Mouse (Mus musculus): ENCODE data around the gene Fth1.
A peak's percentile ranks its signal among the peaks of the same experiment; 100 is the strongest.

Gene Fth1

DNA sequence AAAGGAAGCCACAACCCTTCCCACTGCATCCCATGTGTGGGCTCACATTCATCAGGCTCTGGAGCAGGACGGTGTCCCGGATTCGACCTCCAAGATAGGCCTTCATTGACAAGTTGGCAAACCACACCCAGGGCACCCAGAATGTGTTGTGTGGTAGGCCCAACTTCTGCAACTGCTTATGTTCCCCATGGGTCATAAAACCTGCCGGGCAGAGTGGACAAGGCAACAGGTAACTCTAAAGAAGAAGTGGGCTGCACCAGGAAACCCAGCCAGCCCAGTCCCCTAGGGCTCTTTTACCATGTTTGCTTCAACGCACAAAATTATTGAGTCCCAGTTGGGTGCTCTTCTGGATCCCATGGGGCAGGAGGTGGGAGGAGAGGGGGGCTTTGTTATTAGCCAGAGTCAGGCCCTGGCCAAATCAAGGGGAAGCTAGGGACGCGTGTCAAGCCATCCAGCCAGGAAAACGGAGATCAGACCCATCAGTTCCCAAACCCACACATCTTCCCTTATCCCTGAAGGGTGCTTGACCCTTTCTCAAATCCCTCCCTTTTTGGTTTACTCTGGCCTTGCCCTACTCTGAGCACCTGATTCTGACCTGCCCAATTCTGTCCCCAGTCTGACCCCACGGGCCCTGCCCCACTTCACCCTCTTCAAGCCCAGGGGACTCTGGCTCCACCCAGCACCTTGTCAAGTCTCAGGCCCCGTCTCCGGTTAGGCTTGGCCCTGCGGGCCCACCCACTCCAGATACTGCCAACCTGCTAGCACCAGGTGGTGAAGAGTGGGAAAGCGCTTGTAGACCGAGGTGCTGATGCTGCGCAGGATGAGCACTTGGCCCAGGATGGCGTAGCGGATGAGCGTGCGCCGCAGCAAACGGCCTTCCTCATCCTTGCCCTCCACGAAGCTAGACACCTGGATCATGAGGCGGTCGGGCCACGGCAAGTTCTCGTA lies 11.9 kb downstream of the Fth1 start:
- no peak for DNase-seq (ENCODE audit: low spot score in 2 of 2)

DNA sequence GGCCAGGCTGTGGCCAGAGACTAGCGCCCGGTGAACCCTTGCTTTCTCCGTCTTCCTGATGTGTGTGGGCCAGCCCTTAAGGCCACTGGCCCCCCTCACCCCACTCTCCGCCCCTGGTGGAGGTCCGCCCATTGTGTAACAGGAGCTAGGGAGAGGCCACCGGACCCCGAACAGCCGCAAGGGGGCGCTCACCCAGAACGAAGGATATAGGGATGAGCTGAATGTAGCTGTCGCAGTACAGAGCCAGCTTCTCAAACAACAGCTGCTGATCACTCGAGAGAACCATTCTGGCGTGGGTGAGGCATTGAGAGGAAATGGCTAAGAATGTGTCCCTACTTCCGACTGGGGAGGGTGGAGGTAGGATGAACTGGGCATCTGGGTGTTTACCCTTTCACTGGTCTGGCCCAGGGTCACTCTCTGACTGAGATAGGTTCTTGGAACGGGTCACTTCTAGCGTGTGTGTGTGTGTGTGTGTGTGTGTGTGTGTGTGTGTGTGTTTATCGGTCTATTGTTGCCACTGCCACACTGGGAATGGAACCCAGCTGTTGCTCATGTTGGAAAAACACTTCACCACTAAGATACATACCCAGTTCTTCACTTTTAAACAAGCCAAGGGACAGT lies 12.7 kb downstream of the Fth1 start:
- peak; percentile 80 to 87 for DNase-seq (ENCODE audit: low spot score in 2 of 2)

DNA sequence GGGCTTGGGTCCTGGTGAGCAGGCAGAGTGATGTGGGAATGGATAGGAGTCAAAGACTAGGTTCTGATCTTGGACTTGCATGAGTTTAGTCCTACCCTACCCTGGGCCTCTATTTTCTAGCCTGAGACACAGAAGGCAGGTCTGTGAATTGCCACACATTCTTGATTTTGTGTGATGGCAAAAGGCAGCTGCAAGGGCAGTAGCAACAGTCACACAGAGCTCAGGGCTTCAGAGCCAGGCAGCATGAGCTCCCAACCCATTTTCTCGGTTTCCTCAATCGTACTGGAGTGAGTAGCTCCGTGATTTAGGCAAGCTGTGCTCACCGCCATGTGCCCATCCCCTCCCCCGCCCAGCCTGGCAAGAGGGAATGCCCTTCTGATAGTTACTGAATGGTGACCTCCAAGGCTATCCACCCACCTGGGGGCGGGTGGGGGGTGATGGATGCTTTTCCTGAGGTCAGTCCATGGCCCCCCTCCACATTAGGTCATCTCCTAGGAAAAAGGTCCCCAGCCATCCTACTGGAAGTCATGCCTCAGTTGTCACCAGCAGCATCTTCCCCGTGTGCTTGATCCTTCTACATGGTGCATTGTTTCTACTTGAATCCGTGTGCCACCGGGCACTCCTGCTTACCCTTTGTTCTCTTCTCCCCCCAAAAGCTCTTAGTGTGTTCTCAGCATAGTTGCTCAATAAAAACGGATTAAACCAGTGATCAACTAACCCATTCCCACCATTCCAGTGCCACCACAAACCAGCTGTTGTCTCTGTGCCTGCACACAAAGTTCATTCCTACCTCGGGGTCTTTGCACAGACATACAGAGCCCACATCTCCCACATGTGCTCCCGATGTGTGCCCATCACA lies 17.0 kb downstream of the Fth1 start:
- DNase-seq (ENCODE audit: low spot score in 2 of 2) = no peak

DNA sequence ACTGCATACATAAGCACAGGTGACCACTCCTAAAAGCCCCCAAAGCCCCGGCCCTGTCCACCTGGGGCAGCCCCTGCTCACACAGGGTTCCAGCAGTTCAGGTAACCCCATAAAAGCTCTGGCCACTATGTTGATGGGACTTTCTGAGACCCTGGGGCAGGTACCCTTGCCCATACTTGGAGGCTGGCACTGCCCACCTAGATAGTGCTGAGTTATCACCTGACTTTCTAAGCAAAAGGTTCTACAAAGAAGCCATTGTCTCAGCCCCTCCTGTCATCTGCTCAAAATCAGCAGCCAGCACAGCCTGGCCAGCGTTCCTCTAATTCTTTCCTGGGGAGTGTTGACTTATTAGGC lies 17.6 kb downstream of the Fth1 start:
- DNase-seq (ENCODE audit: low spot score in 2 of 2) = no peak

DNA sequence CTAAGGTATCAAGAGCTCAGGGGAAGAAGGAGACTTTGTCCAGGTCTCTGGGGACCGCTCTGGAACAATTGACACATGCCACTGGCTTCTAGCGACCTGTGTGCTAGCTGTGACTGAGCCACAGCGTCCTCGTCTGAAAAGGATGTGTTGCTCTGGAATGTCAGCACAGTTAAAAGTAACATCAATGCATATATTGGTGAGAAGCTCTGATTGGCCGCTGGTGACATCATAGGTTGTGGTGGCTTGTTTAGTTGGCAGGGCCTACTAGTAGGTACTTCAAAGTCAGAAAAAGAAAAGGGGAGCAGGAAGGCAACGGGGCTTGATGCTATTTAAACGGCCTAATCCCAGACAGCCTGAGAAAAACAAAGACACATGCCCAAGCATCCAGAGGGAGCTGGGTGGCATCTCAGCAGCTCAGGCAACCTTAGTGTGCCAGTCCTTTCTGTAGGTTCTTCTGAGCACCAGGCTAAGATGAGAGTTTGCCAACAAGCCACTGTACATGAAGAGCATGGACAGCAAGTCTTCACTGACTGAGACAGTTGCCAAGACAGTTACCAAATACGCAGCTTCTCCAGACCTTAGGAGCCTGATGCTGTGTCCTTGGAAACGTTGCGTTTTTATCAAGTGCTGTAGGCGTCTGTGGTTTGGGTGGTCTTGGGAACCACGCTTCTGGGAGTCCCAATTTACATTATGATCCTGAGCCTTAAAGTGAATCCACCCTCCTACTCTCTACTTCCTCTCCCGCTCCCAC lies 18.5 kb downstream of the Fth1 start:
- no peak for DNase-seq (ENCODE audit: low spot score in 2 of 2)

DNA sequence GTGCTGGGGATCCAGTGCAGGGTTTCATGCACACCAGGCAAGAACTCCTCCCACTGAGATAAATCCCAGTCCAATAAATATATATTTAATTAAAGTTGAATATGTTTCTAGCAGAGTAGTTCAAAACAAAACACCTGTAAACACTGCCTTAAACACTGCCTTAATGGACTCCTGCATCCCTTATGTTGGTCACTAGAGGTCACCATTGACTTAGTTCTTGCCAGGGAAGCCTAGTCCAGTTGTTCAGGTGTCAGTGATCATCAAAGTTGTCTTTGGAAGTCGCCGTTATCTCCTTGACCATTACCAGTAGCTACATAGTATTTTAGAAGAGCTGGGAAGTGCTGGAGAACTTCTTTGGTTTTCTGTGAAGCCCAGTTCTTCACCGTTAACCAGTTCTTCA lies 19.9 kb downstream of the Fth1 start:
- no peak for DNase-seq (ENCODE audit: low spot score in 2 of 2)

DNA sequence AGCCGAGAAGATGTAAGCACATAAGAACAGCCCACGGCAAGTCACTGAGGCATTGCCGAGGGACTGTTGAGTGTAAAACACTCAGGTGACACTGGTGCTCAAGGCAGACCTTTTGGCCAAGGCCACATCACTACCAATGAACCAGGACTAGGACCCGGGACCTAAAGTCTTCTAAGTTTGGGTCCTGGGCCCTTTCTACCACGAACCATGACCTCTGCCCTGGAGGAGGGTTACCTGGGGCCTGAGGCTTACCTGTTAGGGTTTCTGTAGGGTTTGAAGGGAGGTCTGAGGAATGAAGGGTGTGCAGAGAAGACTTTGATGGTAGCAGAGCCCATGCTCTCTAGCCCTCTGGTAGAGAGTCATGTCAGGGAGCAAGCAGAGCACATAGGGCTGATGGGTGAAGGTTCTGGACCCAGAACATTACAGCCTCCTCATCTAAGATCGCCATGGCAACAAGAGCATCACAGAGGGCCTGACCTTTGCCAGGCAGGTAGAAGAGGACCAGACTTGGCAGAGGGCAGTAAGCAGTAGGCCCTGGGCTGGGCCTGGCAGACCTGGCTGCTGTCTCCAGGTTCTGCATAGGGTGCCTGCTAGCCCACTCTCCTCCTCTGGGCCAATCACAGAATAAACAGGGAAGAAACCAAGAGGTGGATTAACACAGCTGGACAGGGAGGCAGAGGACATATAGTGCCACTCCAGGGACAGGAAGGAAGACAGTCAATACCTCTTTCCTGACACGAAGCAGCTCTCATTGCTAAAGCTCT lies 21.0 kb downstream of the Fth1 start, which contains the start of the genes Best1 and Rab3il1:
Gene Best1 (minus strand): TSS at position 428 of the 764 bp plus-strand sequence.
Gene Rab3il1 (plus strand): TSS at position 464 of the 764 bp plus-strand sequence.
- DNase-seq (ENCODE audit: low spot score in 2 of 2) = no peak

DNA sequence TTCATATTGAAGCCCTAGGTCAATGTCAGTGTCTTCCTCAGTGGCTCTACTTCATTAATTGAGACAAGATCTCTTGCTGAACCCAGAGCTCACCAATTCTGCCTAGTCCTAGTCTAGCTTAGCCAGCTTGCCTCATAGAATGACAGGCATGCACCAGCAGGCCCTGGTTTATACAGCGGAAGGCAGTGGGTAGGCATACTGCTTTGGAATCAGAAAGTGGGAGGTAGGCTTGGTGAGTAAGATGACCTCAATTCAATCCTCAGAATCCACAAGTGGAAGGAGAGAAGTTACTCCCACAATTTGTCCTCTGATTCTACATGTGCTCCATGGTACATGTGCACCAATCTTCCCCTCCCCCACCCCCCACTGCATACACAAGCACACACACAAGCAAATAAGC lies 23.3 kb downstream of the Fth1 start:
- DNase-seq (ENCODE audit: low spot score in 2 of 2) = no peak

DNA sequence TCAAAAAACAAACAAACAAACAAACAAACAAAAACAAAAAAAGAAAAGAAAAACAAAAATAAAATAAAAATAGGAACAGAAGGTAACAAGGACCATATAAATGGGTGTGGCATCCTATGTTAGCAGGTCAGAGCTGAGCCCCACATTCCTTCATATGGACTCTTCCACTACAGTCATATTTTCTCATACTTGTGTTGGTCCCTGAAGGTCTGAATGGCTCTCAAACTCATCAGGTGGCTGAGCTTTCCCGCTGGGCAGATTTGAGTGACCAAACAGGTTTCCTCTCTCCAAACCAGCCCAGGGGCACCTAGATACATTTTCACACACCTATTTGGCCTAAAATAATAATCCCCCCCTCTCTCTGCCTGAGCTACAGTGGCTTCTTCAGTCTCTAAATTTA lies 31.0 kb downstream of the Fth1 start:
- DNase-seq (ENCODE audit: low spot score in 2 of 2) = no peak

DNA sequence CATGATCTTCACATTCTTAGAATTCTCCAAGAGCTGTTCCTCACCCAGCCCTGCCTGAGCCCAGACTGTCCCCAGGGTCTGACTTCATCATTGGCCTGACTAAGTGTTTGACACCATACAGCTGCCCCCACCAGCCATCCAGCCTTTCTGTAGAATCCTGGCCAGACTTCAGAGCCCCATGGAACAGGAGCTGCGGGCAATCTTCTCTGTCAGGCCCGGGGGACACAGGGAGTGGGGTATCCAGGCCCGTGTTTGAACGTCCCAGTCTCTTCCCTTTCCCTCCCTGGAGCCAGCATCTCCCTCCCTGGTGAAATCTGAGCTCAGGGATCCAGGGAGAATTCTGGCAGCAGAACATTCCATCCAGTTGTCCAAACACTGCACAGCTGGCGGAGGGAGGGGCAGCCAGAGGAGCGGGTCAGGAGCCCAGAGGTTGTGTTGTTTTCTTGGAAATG lies 32.5 kb downstream of the Fth1 start:
- peak in 1 of 2 experiments; percentile 70 for DNase-seq (ENCODE audit: low spot score in 2 of 2)

DNA sequence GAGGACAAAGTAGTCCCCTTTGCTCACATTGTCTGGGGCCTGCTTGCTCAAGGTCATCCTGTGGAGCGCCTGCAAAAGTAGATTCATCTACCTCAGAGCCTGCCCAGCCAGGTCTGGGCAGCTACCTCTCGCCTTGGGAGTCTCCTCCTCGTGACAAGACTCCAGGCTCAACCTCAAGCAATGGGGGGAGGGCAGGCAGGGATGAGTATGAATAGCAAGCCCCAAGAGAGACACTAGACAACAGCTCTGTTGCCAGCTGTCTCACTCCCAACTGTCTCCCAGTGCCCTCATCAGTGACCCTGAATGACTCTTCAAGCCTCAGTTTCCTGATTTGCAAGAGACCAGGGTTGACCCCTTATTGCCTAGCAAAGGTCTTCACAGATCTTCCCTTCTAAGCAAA lies 33.0 kb downstream of the Fth1 start:
- DNase-seq (ENCODE audit: low spot score in 2 of 2) = no peak

DNA sequence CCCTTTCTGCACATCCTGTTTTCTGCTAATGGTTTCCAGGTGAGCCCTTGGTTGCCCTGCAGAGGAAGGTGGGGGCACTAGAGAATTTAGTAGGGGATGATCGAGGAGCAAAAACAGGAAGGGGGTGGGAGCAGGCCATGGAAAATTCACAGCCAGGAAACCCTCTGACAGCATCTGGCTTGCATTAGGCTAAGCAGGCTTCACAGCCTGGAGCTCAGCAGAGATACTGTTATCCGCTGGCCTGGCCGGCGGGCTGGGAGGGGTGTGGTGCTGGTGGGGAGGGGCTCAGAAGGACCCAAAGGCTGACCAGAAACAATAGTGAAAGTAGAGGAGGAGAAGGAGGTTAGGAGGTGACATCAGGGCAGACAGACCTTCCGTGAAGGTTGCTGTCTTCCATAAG lies 33.5 kb downstream of the Fth1 start:
- DNase-seq (ENCODE audit: low spot score in 2 of 2) = no peak

DNA sequence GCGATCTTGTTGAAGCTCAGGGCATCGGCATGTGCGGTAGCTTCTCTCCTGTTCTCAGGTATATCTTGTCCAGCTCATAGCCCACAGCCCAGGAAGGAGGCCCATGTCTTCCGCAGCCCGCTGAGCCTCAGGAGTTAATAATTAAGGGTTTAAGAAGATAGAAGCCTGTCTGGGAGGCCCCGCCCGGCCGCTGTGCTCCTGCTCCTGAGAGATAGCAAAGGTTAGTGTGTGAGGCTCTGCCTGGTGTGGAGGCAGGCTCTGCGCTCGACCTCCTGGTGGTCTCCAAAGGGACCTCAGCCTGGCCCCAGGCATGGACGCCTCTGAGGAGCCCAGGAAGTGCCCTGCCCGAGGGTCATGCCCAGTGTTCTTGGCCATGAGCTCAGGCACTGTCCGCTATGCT lies 34.4 kb downstream of the Fth1 start:
- no peak for DNase-seq (ENCODE audit: low spot score in 2 of 2)

DNA sequence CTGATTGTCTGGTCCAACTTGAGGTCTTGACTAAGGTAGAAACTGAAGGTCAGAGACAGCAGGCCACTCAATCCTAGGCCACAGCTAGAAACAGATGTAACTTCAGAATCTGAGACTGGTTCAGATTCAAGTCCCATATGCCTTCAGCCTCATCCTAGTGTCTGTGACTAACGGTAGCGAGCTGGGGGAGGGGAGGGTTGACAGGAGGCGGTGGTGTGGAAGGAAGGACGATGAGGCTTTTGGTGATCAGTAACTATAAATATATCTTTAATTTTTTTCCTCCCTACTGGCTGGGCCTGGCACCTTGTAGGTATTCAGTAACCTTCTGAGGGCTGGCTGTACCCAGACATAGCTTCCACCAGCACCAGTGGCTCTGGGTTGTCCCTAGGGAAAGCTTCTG lies 35.0 kb downstream of the Fth1 start:
- no peak for DNase-seq (ENCODE audit: low spot score in 2 of 2)

DNA sequence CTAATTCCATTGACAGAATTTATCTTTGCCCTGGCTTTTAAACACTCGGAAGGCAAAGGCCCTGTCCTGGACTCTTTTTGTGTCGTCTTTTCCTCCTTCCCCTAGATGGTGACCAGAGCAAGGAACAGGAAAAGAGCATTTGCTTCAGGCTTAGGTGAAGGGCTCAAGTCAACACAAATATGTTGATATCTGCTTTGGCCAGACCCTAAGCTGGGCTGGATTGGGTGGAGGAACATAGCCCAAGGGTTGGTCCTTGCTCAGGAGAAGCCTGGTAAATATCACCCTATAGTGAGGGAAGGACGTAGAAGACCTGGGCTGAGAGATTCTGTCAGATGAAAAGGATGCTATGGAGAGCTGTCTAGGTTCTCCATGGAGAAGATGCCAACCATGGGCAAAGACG lies 35.8 kb downstream of the Fth1 start:
- DNase-seq (ENCODE audit: low spot score in 2 of 2) = no peak

DNA sequence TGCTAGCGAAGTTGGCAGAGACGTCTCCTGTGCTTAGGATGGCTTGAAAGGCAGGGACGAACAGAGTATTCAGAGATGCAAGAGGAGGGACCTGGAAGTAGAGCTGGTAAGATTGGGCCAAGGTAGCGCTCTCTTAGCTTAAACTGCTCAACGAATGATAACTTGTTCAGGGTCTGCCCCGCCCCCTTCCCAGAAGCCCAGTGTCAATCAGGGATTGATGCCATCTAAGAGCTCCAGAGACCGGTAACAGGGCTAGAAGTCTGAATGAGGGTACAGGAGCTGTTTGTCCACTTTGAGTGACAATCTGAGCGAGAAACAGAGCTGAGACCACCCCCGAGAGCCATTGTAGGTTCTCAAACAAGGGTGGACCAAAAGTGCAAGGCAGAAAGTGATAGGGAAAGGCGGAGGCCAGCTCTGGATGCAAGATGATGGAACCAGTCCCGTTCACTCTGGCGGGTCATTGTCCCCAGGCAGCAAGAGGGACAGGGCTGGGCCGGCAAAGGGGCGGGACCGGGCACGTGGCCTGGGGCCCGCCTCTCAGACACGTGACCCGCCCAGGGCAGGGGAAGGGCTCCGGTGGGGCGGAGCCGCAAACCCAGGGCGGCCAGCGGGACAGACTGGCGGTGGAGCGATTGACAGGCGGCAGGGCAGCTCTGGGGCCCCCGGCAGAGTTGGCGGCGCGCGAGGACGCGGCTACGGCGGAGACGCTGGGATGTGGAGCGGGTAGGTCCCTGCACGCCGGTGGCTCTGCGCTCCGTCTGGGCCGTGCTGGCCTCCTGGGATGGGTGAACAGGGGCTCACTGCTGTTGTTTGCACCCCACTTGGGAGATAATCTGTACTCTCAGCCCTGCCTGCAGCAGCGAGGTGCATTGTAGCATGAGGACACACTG lies 37.5 kb downstream of the Fth1 start:
- DNase-seq (ENCODE audit: low spot score in 2 of 2) = peak; percentile 83 to 90

DNA sequence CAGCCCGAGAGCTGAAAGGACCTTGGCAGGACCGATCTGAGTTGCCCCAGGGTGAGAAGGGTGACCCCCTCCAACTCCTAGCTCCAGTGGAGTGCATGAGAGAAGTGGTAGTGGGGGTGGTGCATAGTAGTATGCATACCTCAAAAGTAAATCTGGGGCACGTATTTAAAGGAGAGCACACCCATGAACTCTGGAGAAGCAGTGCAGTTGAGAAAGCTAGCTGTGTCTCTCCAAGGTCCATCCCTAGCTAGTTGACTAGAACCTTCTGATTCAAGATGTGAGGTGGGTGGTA lies 38.1 kb downstream of the Fth1 start:
- DNase-seq (ENCODE audit: low spot score in 2 of 2) = no peak

DNA sequence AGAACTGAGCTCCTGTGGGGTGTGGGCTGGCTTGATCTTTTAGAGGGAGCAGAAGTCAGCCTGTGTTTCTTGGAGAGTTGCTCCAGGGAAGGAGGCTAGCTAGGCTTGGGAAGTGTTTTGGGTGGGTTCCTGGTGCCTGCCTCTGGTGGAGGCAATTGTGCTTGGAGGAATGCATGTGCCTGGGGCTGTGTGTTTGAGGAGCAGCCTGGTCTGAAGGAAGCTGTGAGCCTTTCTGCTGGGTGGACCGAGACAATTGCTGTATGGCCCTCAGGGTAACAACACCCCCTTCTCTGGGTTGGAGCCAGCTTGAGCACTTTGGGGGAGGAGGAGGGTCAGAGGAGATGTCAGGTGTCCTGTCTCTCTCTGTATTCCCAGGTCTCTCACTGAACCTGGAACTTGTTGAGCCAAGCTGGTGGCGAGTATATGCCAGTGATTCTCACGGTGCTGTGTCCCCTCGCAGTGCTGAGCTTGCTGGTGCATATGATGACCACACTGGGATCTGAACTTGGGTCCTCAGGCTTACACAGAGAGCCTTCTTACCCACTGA lies 38.9 kb downstream of the Fth1 start:
- DNase-seq (ENCODE audit: low spot score in 2 of 2) = no peak

DNA sequence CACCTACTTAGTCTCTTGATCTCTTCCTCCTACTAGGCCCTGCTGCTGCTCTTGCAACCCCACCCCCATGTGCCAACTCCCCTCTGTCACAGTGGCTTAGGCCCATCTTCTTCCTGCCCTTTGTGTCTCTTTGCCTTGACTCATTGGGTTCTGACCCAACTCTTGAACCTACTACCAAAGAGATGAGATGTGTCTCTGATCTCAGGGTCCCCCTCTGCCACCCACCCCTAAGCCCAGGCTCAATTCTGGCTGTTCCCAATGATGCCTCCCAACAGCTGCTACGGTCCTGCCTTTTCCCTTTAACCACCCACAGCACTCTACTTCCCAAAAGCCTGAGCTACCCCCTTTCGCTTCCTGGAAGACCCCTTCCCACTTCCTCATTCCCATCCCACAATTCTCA lies 41.6 kb downstream of the Fth1 start:
- DNase-seq (ENCODE audit: low spot score in 2 of 2) = no peak
